Mouse (Mus musculus): ENCODE measurements around the gene Tmed10. TPM values are rescaled to one million over a fixed set of nuclear protein-coding genes. Genes with fewer than 3 reads are reported as not detected.

Gene Tmed10
- polyA plus RNA-seq, 1 experiment from 2014 or later: 212 TPM

DNA sequence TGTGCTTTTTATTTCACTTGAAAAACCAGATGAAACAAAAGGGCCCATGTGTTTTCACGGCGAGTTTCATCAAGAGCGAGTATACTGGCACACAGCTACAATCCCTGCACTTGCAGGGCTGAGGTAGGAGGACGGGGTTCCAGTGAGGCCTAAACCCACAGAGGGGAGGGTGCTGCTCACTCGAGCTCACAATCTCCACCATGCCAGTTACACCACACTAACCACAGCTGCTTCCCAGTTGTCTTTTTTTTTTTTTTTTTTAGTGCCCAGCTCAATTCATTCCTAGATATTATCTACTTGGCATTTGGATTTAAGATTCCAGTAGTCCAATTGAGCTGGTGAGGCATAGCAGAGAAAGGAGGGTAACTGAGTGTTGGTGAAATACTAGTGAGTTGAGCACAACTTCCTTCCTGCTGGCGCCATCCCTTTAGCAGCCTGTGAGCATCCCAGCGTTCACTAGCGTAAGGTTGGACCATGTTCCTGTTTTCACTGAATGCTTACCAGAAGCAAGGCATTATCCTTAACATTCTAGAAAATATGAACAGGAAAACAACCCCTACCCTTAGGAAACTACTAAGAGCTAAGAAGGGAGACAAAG lies 2.5 kb downstream of the Tmed10 start:
- Histone ChIP-seq H3K36me3 (no peaks in the 10 kb centered on the region), H3K4me1 (peaks cover 41% of the 10 kb centered on the region), H3K27me3 (replicated peaks) (no peaks in the 10 kb centered on the region), H3K9ac (replicated peaks) (no peak overlapping the region), H3K27ac (replicated peaks) (no peak overlapping the region), H3K9me3 (replicated peaks) (no peaks in the 10 kb centered on the region), H3K4me2 (peak overlapping the region; percentile 68), H3K4me3 (replicated peaks) (no peak overlapping the region)
- WGBS: 66% methylated on average over 8 of the region's 8 CpGs
- no peak for ATAC-seq (ENCODE audit: low FRiP score)

DNA sequence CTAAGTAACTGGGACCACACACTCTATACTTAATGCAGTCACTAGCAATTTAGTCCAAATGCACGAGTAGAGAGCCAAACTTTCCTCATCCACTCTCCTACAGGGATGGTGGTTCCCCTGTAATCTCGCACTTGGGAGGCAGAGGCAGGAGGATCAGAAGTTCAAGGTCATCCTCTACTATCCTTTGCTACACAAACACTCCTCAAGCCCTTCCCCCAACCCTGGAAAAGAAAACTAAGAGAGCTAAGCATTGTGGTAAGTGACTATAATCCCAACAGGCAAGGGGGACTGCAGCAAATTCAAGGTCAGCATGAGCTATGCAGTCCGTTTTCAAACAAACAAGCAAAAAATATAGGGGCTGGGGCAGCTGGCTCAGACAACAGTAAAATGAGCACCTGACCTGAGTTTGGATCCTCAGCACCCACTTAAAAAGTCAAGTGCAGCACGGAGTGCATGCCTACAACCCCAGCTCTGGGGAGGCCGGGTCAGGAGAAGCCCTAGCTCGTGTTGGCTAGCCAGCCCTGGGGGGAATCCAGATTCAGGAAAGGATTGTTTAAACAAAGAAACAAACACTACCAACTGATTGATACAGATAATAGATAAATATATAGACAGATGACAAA lies 6.1 kb downstream of the Tmed10 start:
- Histone ChIP-seq H3K36me3 (no peaks in the 10 kb centered on the region), H3K4me2 (no peak overlapping the region), H3K27ac (replicated peaks) (no peak overlapping the region), H3K4me3 (replicated peaks) (no peak overlapping the region), H3K9me3 (replicated peaks) (no peaks in the 10 kb centered on the region), H3K9ac (replicated peaks) (no peak overlapping the region), H3K27me3 (replicated peaks) (no peaks in the 10 kb centered on the region), H3K4me1 (peaks cover 48% of the 10 kb centered on the region)
- ATAC-seq (ENCODE audit: low FRiP score): no peak
- 82% methylated on average over 6 of the region's 6 CpGs for WGBS

DNA sequence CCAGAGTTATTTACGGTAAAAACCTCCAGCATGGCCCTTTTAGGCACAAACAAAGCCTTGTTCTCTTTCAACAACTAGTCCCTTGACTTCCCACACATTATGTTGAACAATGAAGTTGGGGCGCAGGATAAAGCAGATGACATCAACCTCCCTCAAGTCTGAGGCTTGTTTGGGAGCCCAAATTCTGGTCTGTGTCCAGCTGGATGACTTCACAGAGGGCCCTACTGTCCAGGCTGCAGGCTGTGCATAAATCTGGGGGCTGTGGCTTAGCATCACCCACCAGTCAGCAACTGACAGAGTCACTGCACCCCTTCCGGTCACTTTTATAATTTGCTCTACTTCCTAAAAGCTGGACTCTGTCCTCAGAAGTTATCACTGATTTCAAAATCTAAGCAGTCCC lies 8.4 kb downstream of the Tmed10 start:
- Histone ChIP-seq H3K36me3 (no peaks in the 10 kb centered on the region), H3K9ac (replicated peaks) (no peak overlapping the region), H3K9me3 (replicated peaks) (no peaks in the 10 kb centered on the region), H3K4me3 (replicated peaks) (no peak overlapping the region), H3K4me2 (no peak overlapping the region), H3K4me1 (peaks cover 25% of the 10 kb centered on the region), H3K27ac (replicated peaks) (peak overlapping the region; percentile 60), H3K27me3 (replicated peaks) (no peaks in the 10 kb centered on the region)
- ATAC-seq (ENCODE audit: low FRiP score): peak; percentile 71; the same call in 1 of the 2 replicates
- WGBS: 54% methylated on average over 3 of the region's 3 CpGs

DNA sequence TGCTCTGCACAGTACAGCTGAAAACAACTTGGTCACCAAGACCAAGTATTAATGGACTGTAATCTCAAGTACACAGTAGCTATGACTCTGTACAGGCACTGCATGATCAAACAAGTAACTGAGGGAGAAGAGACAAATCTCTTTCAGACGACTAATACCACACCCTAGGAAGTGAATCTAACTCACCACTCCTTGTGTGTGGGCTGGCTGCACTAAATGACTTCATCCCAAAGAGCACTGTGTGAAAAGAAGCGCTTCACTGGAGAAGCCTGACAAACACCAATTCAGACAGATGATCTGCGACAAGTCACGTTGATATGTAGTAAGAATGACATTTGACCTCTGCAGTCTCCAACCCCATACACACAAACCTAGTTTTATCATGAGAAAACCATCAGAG lies 12.1 kb downstream of the Tmed10 start:
- whole genome bisulfite sequencing: 79% methylated on average over 4 of the region's 4 CpGs
- no peaks in the 10 kb centered on the region for H3K36me3 ChIP-seq
- peaks cover 16% of the 10 kb centered on the region; the same call in 1 of the 2 replicates for H3K4me1 ChIP-seq
- H3K9ac ChIP-seq (replicated peaks): no peak overlapping the region
- no peak for ATAC-seq (ENCODE audit: low FRiP score)
- H3K27ac ChIP-seq (replicated peaks): no peak overlapping the region
- no peak overlapping the region for H3K4me3 ChIP-seq (replicated peaks)
- no peaks in the 10 kb centered on the region for H3K27me3 ChIP-seq (replicated peaks)
- no peaks in the 10 kb centered on the region for H3K9me3 ChIP-seq (replicated peaks)
- H3K4me2 ChIP-seq: no peak overlapping the region

DNA sequence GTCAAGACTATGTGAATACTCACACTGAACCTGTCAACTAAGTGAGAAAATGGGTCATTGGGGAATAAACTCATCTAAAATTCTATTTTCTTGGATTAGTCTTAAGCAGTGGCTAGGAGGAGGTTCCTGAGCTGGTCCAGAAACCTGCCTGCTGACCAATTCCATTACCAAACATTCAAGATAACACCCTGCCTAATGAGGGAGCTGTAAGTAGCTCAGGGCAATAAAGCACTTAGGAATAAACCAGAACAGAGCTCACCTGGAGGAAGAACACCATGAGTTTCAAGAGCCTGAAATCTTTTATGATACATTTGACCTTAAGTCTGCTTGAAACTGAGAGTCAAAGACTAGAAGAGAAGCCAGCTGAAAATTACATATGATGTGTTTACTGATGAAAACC lies 13.1 kb downstream of the Tmed10 start:
- Histone ChIP-seq H3K4me2 (no peak overlapping the region), H3K4me1 (peaks cover 12% of the 10 kb centered on the region; the same call in 1 of the 2 replicates), H3K36me3 (no peaks in the 10 kb centered on the region), H3K9me3 (replicated peaks) (no peaks in the 10 kb centered on the region), H3K4me3 (replicated peaks) (no peak overlapping the region), H3K9ac (replicated peaks) (no peak overlapping the region), H3K27ac (replicated peaks) (no peak overlapping the region), H3K27me3 (replicated peaks) (no peaks in the 10 kb centered on the region)
- no peak for ATAC-seq (ENCODE audit: low FRiP score)

DNA sequence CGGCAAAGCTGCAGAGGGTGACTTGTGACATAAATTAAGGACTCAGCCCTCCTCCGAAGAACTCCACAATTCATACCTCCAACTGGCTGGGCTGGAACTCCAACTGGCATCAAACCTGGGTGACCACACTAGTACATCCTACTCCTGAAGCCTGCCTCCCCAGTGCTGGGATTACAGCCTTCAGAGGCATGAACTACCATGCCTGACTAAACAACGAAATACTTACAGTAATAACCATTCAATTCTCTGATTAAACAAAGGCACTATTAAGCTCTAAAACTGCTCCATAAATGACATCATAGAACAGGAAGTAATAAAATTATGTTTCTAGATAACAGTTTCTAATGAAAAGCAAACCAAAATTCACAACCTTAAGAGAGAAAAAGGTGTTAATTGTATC lies 13.5 kb downstream of the Tmed10 start:
- H3K9me3 ChIP-seq (replicated peaks): no peaks in the 10 kb centered on the region
- no peak overlapping the region for H3K27ac ChIP-seq (replicated peaks)
- no peak overlapping the region for H3K4me2 ChIP-seq
- H3K27me3 ChIP-seq (replicated peaks): no peaks in the 10 kb centered on the region
- H3K9ac ChIP-seq (replicated peaks): no peak overlapping the region
- no peak for ATAC-seq (ENCODE audit: low FRiP score)
- H3K4me3 ChIP-seq (replicated peaks): no peak overlapping the region
- peaks cover 10% of the 10 kb centered on the region; the same call in 1 of the 2 replicates for H3K4me1 ChIP-seq
- WGBS: 57% methylated on average over 3 of the region's 3 CpGs
- no peaks in the 10 kb centered on the region for H3K36me3 ChIP-seq

DNA sequence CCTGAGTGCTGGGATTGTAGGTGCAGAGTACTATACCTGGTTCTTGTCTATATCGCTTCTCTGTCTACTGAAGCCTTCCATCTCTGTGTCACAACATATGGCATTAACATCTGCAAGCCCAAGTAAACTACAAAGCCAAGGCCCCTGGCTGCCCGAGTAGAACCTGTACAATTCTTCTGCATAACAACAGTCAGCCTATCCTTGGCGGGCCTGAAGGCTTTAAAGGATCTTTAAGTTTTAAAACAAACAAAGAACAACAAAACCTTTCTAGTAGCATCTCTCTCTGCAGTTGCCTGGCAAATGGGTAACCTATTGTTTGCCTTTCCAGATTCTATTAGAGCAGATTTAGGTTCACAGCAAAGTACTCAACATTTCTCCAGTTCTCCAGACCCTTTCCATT lies 20.6 kb downstream of the Tmed10 start:
- no peaks in the 10 kb centered on the region for H3K9me3 ChIP-seq (replicated peaks)
- WGBS: 93% methylated on average over 3 of the region's 3 CpGs
- H3K4me1 ChIP-seq: no peaks in the 10 kb centered on the region
- no peak overlapping the region for H3K4me2 ChIP-seq
- H3K27me3 ChIP-seq (replicated peaks): no peaks in the 10 kb centered on the region
- ATAC-seq (ENCODE audit: low FRiP score): no peak
- H3K27ac ChIP-seq (replicated peaks): no peak overlapping the region
- H3K36me3 ChIP-seq: peaks cover 21% of the 10 kb centered on the region
- no peak overlapping the region for H3K4me3 ChIP-seq (replicated peaks)
- H3K9ac ChIP-seq (replicated peaks): no peak overlapping the region

DNA sequence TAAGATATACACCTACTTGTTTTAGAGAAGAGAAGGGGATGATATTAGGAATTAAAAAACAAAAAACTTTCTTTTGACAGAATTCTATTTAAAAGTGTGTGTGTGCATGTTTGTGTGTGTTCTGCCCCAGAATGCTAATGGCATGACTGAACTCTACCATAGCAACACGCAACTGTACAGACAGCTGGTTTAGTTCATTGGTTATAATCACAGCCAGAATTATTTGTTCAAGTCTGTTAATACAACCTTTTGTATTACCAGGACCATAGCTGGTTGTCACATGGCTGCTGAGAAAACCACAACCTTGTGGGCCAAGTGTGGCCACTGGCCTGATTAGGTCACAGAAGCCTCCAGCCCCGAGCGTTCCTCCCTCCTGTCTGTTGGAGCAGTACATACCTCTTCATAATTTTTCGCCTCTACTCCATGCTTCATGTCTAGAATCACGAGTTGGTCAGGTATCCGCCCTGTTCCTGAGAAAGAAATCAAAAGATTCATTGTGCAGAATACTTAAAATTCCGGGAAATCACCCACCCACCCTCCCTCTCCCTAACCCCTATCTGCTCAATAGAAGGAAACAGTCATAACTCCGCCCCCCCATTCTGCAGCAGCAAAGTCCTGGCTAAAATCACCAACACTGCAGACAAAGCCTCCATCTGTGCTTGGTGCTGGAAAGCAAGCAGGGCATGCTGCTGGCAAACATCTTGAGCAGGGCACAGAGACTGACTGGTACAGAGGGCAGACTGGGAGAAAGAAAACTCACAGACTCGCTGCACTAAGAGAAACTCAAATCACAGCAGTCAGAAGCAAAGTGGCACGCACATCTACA lies 24.0 kb downstream of the Tmed10 start:
- Histone ChIP-seq H3K9me3 (replicated peaks) (no peaks in the 10 kb centered on the region), H3K4me1 (no peaks in the 10 kb centered on the region), H3K36me3 (peaks cover 32% of the 10 kb centered on the region), H3K27ac (replicated peaks) (peak overlapping the region; percentile 43; the same call in 1 of the 2 replicates), H3K27me3 (replicated peaks) (no peaks in the 10 kb centered on the region), H3K9ac (replicated peaks) (no peak overlapping the region), H3K4me2 (no peak overlapping the region), H3K4me3 (replicated peaks) (no peak overlapping the region)
- peak; percentile 65 for ATAC-seq (ENCODE audit: low FRiP score)
- 66% methylated on average over 10 of the region's 10 CpGs for WGBS

DNA sequence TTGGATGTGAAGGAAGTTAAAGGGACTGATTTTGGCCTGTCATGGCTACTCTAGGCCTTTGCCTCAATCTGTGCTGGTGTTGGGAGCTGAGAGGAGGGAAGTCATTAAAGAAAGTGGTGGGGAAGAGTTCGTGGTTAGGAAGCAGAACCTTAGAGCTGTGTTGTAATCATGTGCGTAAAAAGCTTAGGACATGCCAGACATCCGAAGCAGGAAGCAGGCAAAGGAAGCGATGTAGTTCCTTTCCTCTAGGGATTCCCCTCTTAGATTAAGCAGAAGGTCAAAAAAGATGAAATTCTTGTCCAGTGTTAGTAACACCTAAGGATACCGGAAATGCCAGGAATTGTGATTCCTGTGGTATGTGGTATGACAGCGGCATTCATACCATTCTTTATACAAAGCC lies 26.3 kb downstream of the Tmed10 start:
- WGBS: 87% methylated on average over 6 of the region's 6 CpGs
- Histone ChIP-seq H3K4me1 (no peaks in the 10 kb centered on the region), H3K27ac (replicated peaks) (no peak overlapping the region), H3K36me3 (peaks cover 25% of the 10 kb centered on the region), H3K4me2 (no peak overlapping the region), H3K4me3 (replicated peaks) (no peak overlapping the region), H3K27me3 (replicated peaks) (no peaks in the 10 kb centered on the region), H3K9me3 (replicated peaks) (no peaks in the 10 kb centered on the region), H3K9ac (replicated peaks) (no peak overlapping the region)
- ATAC-seq (ENCODE audit: low FRiP score): no peak

DNA sequence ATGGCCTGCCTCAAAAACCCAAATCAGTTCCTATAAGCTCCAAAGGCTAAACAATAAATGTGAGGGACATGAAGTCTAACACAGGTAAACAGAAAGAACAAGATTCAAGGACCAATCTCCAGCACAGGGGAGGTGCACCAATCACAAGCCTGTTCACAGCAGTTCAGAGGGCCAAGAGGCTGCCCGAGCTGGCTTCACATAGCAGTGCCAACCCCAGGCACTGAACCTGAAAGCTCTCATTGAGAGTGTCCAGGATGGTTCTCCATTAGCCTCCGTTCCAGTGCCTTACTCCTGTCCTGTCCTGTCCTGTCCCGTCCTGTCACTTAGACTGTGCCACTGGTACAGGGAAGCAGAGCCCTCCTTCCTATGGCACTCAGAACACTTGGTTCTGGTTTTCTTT lies 27.5 kb downstream of the Tmed10 start:
- H3K9ac ChIP-seq (replicated peaks): no peak overlapping the region
- no peak overlapping the region for H3K27ac ChIP-seq (replicated peaks)
- H3K27me3 ChIP-seq (replicated peaks): no peaks in the 10 kb centered on the region
- H3K4me3 ChIP-seq (replicated peaks): no peak overlapping the region
- H3K9me3 ChIP-seq (replicated peaks): no peaks in the 10 kb centered on the region
- H3K36me3 ChIP-seq: peaks cover 23% of the 10 kb centered on the region
- WGBS: 83% methylated on average over 3 of the region's 3 CpGs
- ATAC-seq (ENCODE audit: low FRiP score): no peak
- no peaks in the 10 kb centered on the region for H3K4me1 ChIP-seq
- no peak overlapping the region for H3K4me2 ChIP-seq

DNA sequence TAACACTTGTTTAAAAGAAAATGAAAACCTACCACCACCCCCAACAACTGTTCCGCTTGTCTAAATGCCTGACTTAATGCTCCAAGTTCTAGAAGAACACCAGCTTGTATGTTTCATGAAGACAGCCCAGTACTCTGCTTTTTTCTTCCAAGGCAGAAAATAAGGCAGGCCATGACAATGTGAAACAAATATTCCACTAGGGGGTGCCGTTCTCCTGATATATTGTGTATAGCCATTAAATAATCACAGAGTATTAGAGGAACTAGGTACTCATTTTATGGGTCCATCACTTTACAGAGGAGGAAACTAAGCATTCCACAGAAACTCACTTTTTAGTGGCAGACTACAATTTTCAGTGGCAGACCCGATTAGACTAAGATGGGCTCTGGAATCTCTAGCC lies 28.3 kb downstream of the Tmed10 start:
- no peak overlapping the region for H3K4me2 ChIP-seq
- peaks cover 23% of the 10 kb centered on the region for H3K36me3 ChIP-seq
- 62% methylated on average over 3 of the region's 3 CpGs for WGBS
- no peaks in the 10 kb centered on the region for H3K27me3 ChIP-seq (replicated peaks)
- ATAC-seq (ENCODE audit: low FRiP score): no peak
- H3K27ac ChIP-seq (replicated peaks): no peak overlapping the region
- no peaks in the 10 kb centered on the region for H3K9me3 ChIP-seq (replicated peaks)
- H3K9ac ChIP-seq (replicated peaks): no peak overlapping the region
- 0 out of 2 replicates have a peak, but pooled peaks cover 1% of the 10 kb centered on the region for H3K4me1 ChIP-seq
- H3K4me3 ChIP-seq (replicated peaks): no peak overlapping the region

DNA sequence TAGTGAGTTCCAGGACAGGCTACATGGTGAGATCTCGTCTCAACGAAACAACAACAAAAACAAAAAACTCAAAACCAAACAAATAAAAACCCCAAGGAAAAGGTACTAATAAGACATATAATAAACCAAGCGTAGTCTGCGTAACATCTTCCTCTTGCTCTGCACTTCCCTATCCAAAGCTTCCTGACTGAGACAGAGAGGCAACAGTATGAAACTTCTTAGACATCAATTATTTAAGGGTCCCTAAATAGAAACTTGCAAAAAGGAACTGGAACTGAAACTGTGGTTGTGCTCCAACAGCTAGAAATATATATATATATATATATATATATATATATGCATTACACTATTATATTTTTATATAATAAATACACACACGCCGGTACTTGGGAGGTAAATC lies 29.1 kb downstream of the Tmed10 start:
- H3K9me3 ChIP-seq (replicated peaks): no peaks in the 10 kb centered on the region
- H3K4me2 ChIP-seq: no peak overlapping the region
- H3K4me3 ChIP-seq (replicated peaks): no peak overlapping the region
- 0 out of 2 replicates have a peak, but pooled peaks cover 3% of the 10 kb centered on the region for H3K4me1 ChIP-seq
- H3K27ac ChIP-seq (replicated peaks): no peak overlapping the region
- H3K36me3 ChIP-seq: peaks cover 23% of the 10 kb centered on the region
- WGBS: 91% methylated on average over 6 of the region's 6 CpGs
- H3K9ac ChIP-seq (replicated peaks): no peak overlapping the region
- no peaks in the 10 kb centered on the region for H3K27me3 ChIP-seq (replicated peaks)
- no peak for ATAC-seq (ENCODE audit: low FRiP score)
